Mouse (Mus musculus): ENCODE data around the gene Eif2b5. TPM values are rescaled to one million over a fixed set of nuclear protein-coding genes. Genes with fewer than 3 reads are reported as not detected.

The Eif2b5 gene
- polyA plus RNA-seq, 1 experiment = 108 TPM

GRCm38 (mm10) chr16:20516032-20516431, 17.4 kb downstream of the Eif2b5 start:
- Histone ChIP-seq H3K36me3 (ENCODE audit: control insufficient read depth, insufficient read depth) (peaks cover 21% of the 10 kb centered on the region), H3K79me2 (ENCODE audit: control insufficient read depth, insufficient read depth) (peaks cover 42% of the 10 kb centered on the region), H3ac (ENCODE audit: control insufficient read depth, insufficient read length, low read depth) (no peak overlapping the region), H3K79me3 (ENCODE audit: low read depth) (peaks cover 23% of the 10 kb centered on the region), H3K27me3 (ENCODE audit: control insufficient read depth, insufficient read depth, insufficient read length) (no peaks in the 10 kb centered on the region), H3K4me3 (ENCODE audit: insufficient read depth, poor library complexity, severe bottlenecking) (no peak overlapping the region)
- TF ChIP-seq MYOG (IDR thresholded peaks at IDR 0.05; ENCODE audit: control insufficient read depth, extremely low read depth, insufficient read length) (no peak), CEBPB (IDR thresholded peaks at IDR 0.05; ENCODE audit: low read depth) (no peak), USF1 (IDR thresholded peaks at IDR 0.05; ENCODE audit: low read depth) (no peak), MAX (IDR thresholded peaks at IDR 0.05) (no peak), CTCF (IDR thresholded peaks at IDR 0.05; ENCODE audit: control insufficient read depth, insufficient read depth, insufficient read length) (no peak), MYOD1 (IDR thresholded peaks at IDR 0.05; ENCODE audit: control insufficient read depth, insufficient read length, low read depth) (no peak), FOSL1 (IDR thresholded peaks at IDR 0.05; ENCODE audit: insufficient read depth, low read length, poor library complexity, severe bottlenecking) (no peak)

- peaks cover 23% of the 10 kb centered on the region for H3K79me3 ChIP-seq (ENCODE audit: low read depth)
- TF ChIP-seq MYOD1 (IDR thresholded peaks at IDR 0.05; ENCODE audit: control insufficient read depth, insufficient read length, low read depth) = no peak
- TF ChIP-seq USF1 (IDR thresholded peaks at IDR 0.05; ENCODE audit: low read depth) = no peak
- no peak for TF ChIP-seq MAX (IDR thresholded peaks at IDR 0.05)
- no peak for TF ChIP-seq FOSL1 (IDR thresholded peaks at IDR 0.05; ENCODE audit: insufficient read depth, low read length, poor library complexity, severe bottlenecking)
- no peak for TF ChIP-seq CEBPB (IDR thresholded peaks at IDR 0.05; ENCODE audit: low read depth)
- peak; percentile 23 for TF ChIP-seq CTCF (IDR thresholded peaks at IDR 0.05; ENCODE audit: control insufficient read depth, insufficient read depth, insufficient read length)
- no peak for TF ChIP-seq MYOG (IDR thresholded peaks at IDR 0.05; ENCODE audit: control insufficient read depth, extremely low read depth, insufficient read length)
Observed at GRCm38 (mm10) chr16:20516726-20517201, 18.1 kb downstream of the Eif2b5 start, which contains the start of gene Dvl3. Gene Dvl3, plus strand, starts transcription at chr16:20516982.

GRCm38 (mm10) chr16:20517216-20517615, 18.6 kb downstream of the Eif2b5 start:
- H3ac ChIP-seq (ENCODE audit: control insufficient read depth, insufficient read length, low read depth) = peak overlapping the region; percentile 69
- H3K4me3 ChIP-seq (ENCODE audit: insufficient read depth, poor library complexity, severe bottlenecking) = peak overlapping the region; percentile 76
- TF ChIP-seq CEBPB (IDR thresholded peaks at IDR 0.05; ENCODE audit: low read depth) = no peak
- TF ChIP-seq MYOG (IDR thresholded peaks at IDR 0.05; ENCODE audit: control insufficient read depth, extremely low read depth, insufficient read length) = no peak
- TF ChIP-seq FOSL1 (IDR thresholded peaks at IDR 0.05; ENCODE audit: insufficient read depth, low read length, poor library complexity, severe bottlenecking) = no peak
- TF ChIP-seq CTCF (IDR thresholded peaks at IDR 0.05; ENCODE audit: control insufficient read depth, insufficient read depth, insufficient read length) = no peak
- no peak for TF ChIP-seq USF1 (IDR thresholded peaks at IDR 0.05; ENCODE audit: low read depth)
- no peak for TF ChIP-seq MYOD1 (IDR thresholded peaks at IDR 0.05; ENCODE audit: control insufficient read depth, insufficient read length, low read depth)
- no peak for TF ChIP-seq MAX (IDR thresholded peaks at IDR 0.05)
- H3K36me3 ChIP-seq (ENCODE audit: control insufficient read depth, insufficient read depth) = peaks cover 10% of the 10 kb centered on the region
- H3K79me2 ChIP-seq (ENCODE audit: control insufficient read depth, insufficient read depth) = peaks cover 49% of the 10 kb centered on the region
- H3K79me3 ChIP-seq (ENCODE audit: low read depth) = peaks cover 23% of the 10 kb centered on the region
- no peaks in the 10 kb centered on the region for H3K27me3 ChIP-seq (ENCODE audit: control insufficient read depth, insufficient read depth, insufficient read length)

More at GRCm38 (mm10) chr16:20516726-20517201, 18.1 kb downstream of the Eif2b5 start, which contains the start of gene Dvl3:
- Histone ChIP-seq H3K79me2 (ENCODE audit: control insufficient read depth, insufficient read depth) (peaks cover 49% of the 10 kb centered on the region), H3ac (ENCODE audit: control insufficient read depth, insufficient read length, low read depth) (peak within 1 kb of the TSS; percentile 79), H3K27me3 (ENCODE audit: control insufficient read depth, insufficient read depth, insufficient read length) (no peaks in the 10 kb centered on the region), H3K36me3 (ENCODE audit: control insufficient read depth, insufficient read depth) (peaks cover 14% of the 10 kb centered on the region), H3K4me3 (ENCODE audit: insufficient read depth, poor library complexity, severe bottlenecking) (peak within 1 kb of the TSS; percentile 76)

GRCm38 (mm10) chr16:20517701-20518374, 19.2 kb downstream of the Eif2b5 start:
- Histone ChIP-seq H3ac (ENCODE audit: control insufficient read depth, insufficient read length, low read depth) (peak overlapping the region; percentile 69), H3K36me3 (ENCODE audit: control insufficient read depth, insufficient read depth) (peaks cover 4% of the 10 kb centered on the region), H3K27me3 (ENCODE audit: control insufficient read depth, insufficient read depth, insufficient read length) (no peaks in the 10 kb centered on the region), H3K79me2 (ENCODE audit: control insufficient read depth, insufficient read depth) (peaks cover 49% of the 10 kb centered on the region), H3K79me3 (ENCODE audit: low read depth) (peaks cover 23% of the 10 kb centered on the region), H3K4me3 (ENCODE audit: insufficient read depth, poor library complexity, severe bottlenecking) (peak overlapping the region; percentile 76)
- TF ChIP-seq FOSL1 (IDR thresholded peaks at IDR 0.05; ENCODE audit: insufficient read depth, low read length, poor library complexity, severe bottlenecking) = no peak
- no peak for TF ChIP-seq CTCF (IDR thresholded peaks at IDR 0.05; ENCODE audit: control insufficient read depth, insufficient read depth, insufficient read length)
- no peak for TF ChIP-seq USF1 (IDR thresholded peaks at IDR 0.05; ENCODE audit: low read depth)
- TF ChIP-seq MYOG (IDR thresholded peaks at IDR 0.05; ENCODE audit: control insufficient read depth, extremely low read depth, insufficient read length) = no peak
- no peak for TF ChIP-seq MYOD1 (IDR thresholded peaks at IDR 0.05; ENCODE audit: control insufficient read depth, insufficient read length, low read depth)
- no peak for TF ChIP-seq CEBPB (IDR thresholded peaks at IDR 0.05; ENCODE audit: low read depth)
- TF ChIP-seq MAX (IDR thresholded peaks at IDR 0.05) = no peak

- peaks cover 50% of the 10 kb centered on the region for H3K36me3 ChIP-seq (ENCODE audit: control insufficient read depth, insufficient read depth)
- H3K79me2 ChIP-seq (ENCODE audit: control insufficient read depth, insufficient read depth) = peaks cover 28% of the 10 kb centered on the region
- no peak overlapping the region for H3ac ChIP-seq (ENCODE audit: control insufficient read depth, insufficient read length, low read depth)
- no peak for TF ChIP-seq FOSL1 (IDR thresholded peaks at IDR 0.05; ENCODE audit: insufficient read depth, low read length, poor library complexity, severe bottlenecking)
- TF ChIP-seq MAX (IDR thresholded peaks at IDR 0.05) = no peak
- TF ChIP-seq MYOG (IDR thresholded peaks at IDR 0.05; ENCODE audit: control insufficient read depth, extremely low read depth, insufficient read length) = no peak
- H3K4me3 ChIP-seq (ENCODE audit: insufficient read depth, poor library complexity, severe bottlenecking) = no peak overlapping the region
- H3K27me3 ChIP-seq (ENCODE audit: control insufficient read depth, insufficient read depth, insufficient read length) = no peaks in the 10 kb centered on the region
- peaks cover 7% of the 10 kb centered on the region for H3K79me3 ChIP-seq (ENCODE audit: low read depth)
Observed at GRCm38 (mm10) chr16:20523886-20524285, 25.3 kb downstream of the Eif2b5 start.
